Mouse (Mus musculus) lung, embryonic 16.5 days (tissue): ENCODE data around the gene Cyp27b1. TPM values are rescaled to one million over a fixed set of nuclear protein-coding genes. Genes with fewer than 3 reads are reported as not detected.
A peak's percentile ranks its signal among the peaks of the same experiment; 100 is the strongest.

Experiments used
- ATAC-seq: fragments of 200-750 bp; cut with Nextera tagmentation; 2 replicates; pipeline ENCODE4 v1.8.0; 2017; ENCODE audit warnings: low read depth, mild to moderate bottlenecking, moderate library complexity
- H3K27ac ChIP-seq: fragments of 300-500 bp; sonication (generic); 2 replicates; pipeline ENCODE4 v1.5.1; 2014; ENCODE audit warnings: mild to moderate bottlenecking, control low read depth, low read length
- H3K27me3 ChIP-seq: fragments of 300-500 bp; sonication (generic); 2 replicates; pipeline ENCODE4 v1.6.1; 2014; ENCODE audit warnings: low read depth, low read length, mixed read lengths; ENCODE audit not compliant: control insufficient read depth, insufficient read depth
- H3K36me3 ChIP-seq: fragments of 300-500 bp; sonication (generic); 2 replicates; pipeline ENCODE4 v1.6.1; 2014; ENCODE audit warnings: low read length; ENCODE audit not compliant: control insufficient read depth, insufficient read depth
- H3K4me1 ChIP-seq: fragments of 300-500 bp; sonication (generic); replicated peaks from 2 replicates; pipeline ENCODE4 v1.6.1; 2014; ENCODE audit warnings: low read length, mixed read lengths; ENCODE audit not compliant: control insufficient read depth, insufficient read depth
- H3K4me2 ChIP-seq: fragments of 300-500 bp; sonication (generic); 2 replicates; pipeline ENCODE4 v1.6.1; 2014; ENCODE audit warnings: low read depth, low read length, control low read depth
- H3K4me3 ChIP-seq: fragments of 300-500 bp; sonication (generic); 2 replicates; pipeline ENCODE4 v1.5.1; 2014; ENCODE audit warnings: mild to moderate bottlenecking, low read length, control low read depth
- H3K9ac ChIP-seq: fragments of 300-500 bp; sonication (generic); 2 replicates; pipeline ENCODE4 v1.6.1; 2014; ENCODE audit warnings: low read length, control low read depth
- H3K9me3 ChIP-seq: fragments of 300-500 bp; sonication (generic); 2 replicates; pipeline ENCODE4 v1.6.1; 2016; ENCODE audit warnings: low read length; ENCODE audit not compliant: control insufficient read depth
- WGBS: fragments of 180-500 bp; shearing (Covaris S2); extraction: QIAGEN DNeasy Blood & Tissue Kit; methylation state at CpG from one replicate; pipeline ENCODE4 v1.1.7; 2014; 5-methylcytosine and 5-hydroxymethylcytosine counted together
- microRNA counts: library from miRNA; unstranded; fragments of <30 nt; microRNA quantifications from one replicate; lab custom pipeline; 2016
- microRNA-seq: library from miRNA; unstranded; fragments of <30 nt; microRNA quantifications from one replicate; pipeline ENCODE4, GENCODE M21; 2016
- polyA plus RNA-seq: library from polyadenylated mRNA; unstranded; fragments of >200 nt; fragmentation: Nextera tagmentation; extraction: Ambion mirVana; gene quantifications from 2 replicates; pipeline ENCODE4 v1.2.1, GENCODE M21; 2015

Gene Cyp27b1
- polyA plus RNA-seq, 1 experiment from 2014 or later: 0.11 TPM

GRCm38 (mm10) chr10:127092742-127093141, 44.7 kb downstream of the Cyp27b1 start:
- 36% methylated on average over 4 of the region's 4 CpGs for WGBS
- Histone ChIP-seq H3K36me3 (0 out of 2 replicates have a peak, but pooled peaks cover 2% of the 10 kb centered on the region), H3K4me1 (peaks cover 31% of the 10 kb centered on the region), H3K4me2 (no peak overlapping the region), H3K9ac (no peak overlapping the region), H3K27me3 (peaks cover 38% of the 10 kb centered on the region), H3K27ac (no peak overlapping the region), H3K9me3 (no peaks in the 10 kb centered on the region), H3K4me3 (no peak overlapping the region)
- no peak for ATAC-seq

GRCm38 (mm10) chr10:127094382-127094802, 46.3 kb downstream of the Cyp27b1 start:
- peak; percentile 80 for ATAC-seq
- Histone ChIP-seq H3K4me2 (peak overlapping the region; percentile 21; the same call in 1 of the 2 replicates), H3K27ac (peak overlapping the region; percentile 57), H3K4me3 (no peak overlapping the region), H3K9me3 (no peaks in the 10 kb centered on the region), H3K27me3 (peaks cover 30% of the 10 kb centered on the region), H3K36me3 (peaks cover 7% of the 10 kb centered on the region; the same call in 1 of the 2 replicates), H3K9ac (no peak overlapping the region), H3K4me1 (peaks cover 31% of the 10 kb centered on the region)
- WGBS: 11% methylated on average over 7 of the region's 7 CpGs

- 81% methylated on average over 20 of the region's 20 CpGs for WGBS
- Histone ChIP-seq H3K4me2 (no peak overlapping the region), H3K27ac (no peak overlapping the region), H3K27me3 (no peaks in the 10 kb centered on the region), H3K36me3 (peaks cover 9% of the 10 kb centered on the region; the same call in 1 of the 2 replicates), H3K4me3 (no peak overlapping the region), H3K9me3 (no peaks in the 10 kb centered on the region), H3K9ac (no peak overlapping the region), H3K4me1 (peaks cover 14% of the 10 kb centered on the region; the same call in 1 of the 2 replicates)
- ATAC-seq: no peak
These were observed 50.5 kb downstream of the Cyp27b1 start for GRCm38 (mm10) chr10:127098514-127098913.

- WGBS: 82% methylated on average over 10 of the region's 10 CpGs
These were observed 51.1 kb downstream of the Cyp27b1 start for GRCm38 (mm10) chr10:127099191-127099590.

GRCm38 (mm10) chr10:127099868-127100267, 51.8 kb downstream of the Cyp27b1 start:
- no peaks in the 10 kb centered on the region for H3K27me3 ChIP-seq
- ATAC-seq: no peak
- H3K4me1 ChIP-seq: peaks cover 8% of the 10 kb centered on the region; the same call in 1 of the 2 replicates
- H3K36me3 ChIP-seq: peaks cover 9% of the 10 kb centered on the region; the same call in 1 of the 2 replicates
- no peak overlapping the region for H3K27ac ChIP-seq
- 88% methylated on average over 15 of the region's 15 CpGs for WGBS
- no peak overlapping the region for H3K4me2 ChIP-seq
- H3K4me3 ChIP-seq: no peak overlapping the region
- no peaks in the 10 kb centered on the region for H3K9me3 ChIP-seq
- H3K9ac ChIP-seq: no peak overlapping the region

More at GRCm38 (mm10) chr10:127099191-127099590, 51.1 kb downstream of the Cyp27b1 start:
- Histone ChIP-seq H3K27me3 (no peaks in the 10 kb centered on the region), H3K27ac (no peak overlapping the region), H3K4me3 (no peak overlapping the region), H3K9ac (no peak overlapping the region), H3K9me3 (no peaks in the 10 kb centered on the region), H3K4me2 (no peak overlapping the region), H3K4me1 (peaks cover 10% of the 10 kb centered on the region; the same call in 1 of the 2 replicates), H3K36me3 (peaks cover 9% of the 10 kb centered on the region; the same call in 1 of the 2 replicates)
- ATAC-seq: no peak

GRCm38 (mm10) chr10:127100414-127100813, 52.4 kb downstream of the Cyp27b1 start:
- Histone ChIP-seq H3K9ac (no peak overlapping the region), H3K27me3 (no peaks in the 10 kb centered on the region), H3K27ac (no peak overlapping the region), H3K4me2 (no peak overlapping the region), H3K4me3 (no peak overlapping the region), H3K4me1 (peaks cover 2% of the 10 kb centered on the region; the same call in 1 of the 2 replicates), H3K36me3 (peaks cover 9% of the 10 kb centered on the region; the same call in 1 of the 2 replicates), H3K9me3 (no peaks in the 10 kb centered on the region)
- no peak for ATAC-seq
- 69% methylated on average over 8 of the region's 8 CpGs for WGBS

GRCm38 (mm10) chr10:127101151-127101550, 53.1 kb downstream of the Cyp27b1 start:
- WGBS: 79% methylated on average over 6 of the region's 6 CpGs
- H3K4me2 ChIP-seq: no peak overlapping the region
- ATAC-seq: no peak

More at GRCm38 (mm10) chr10:127101151-127101550, 53.1 kb downstream of the Cyp27b1 start:
- Histone ChIP-seq H3K27me3 (no peaks in the 10 kb centered on the region), H3K27ac (no peak overlapping the region), H3K4me3 (no peak overlapping the region), H3K4me1 (no peaks in the 10 kb centered on the region), H3K36me3 (peaks cover 9% of the 10 kb centered on the region; the same call in 1 of the 2 replicates), H3K9me3 (no peaks in the 10 kb centered on the region), H3K9ac (no peak overlapping the region)

MicroRNAs encoded within 50 kb of the gene (microRNA counts, 519-probe panel; counts per million panel counts)
- not detected for microRNA mmu-miR-546 (lab: Ali Mortazavi, UCI)

Small RNA genes lying within 50 kb of the gene (microRNA-seq; reads per million reads assigned to microRNA genes)
- gene Mir546: not detected

Other genes starting within 250 kb of the Cyp27b1 start
- 13.8 and 14.0 TPM in 2 replicates for gene Atp23, start 146.9 kb upstream of the Cyp27b1 start, polyA plus RNA-seq
- 66.2 and 72.0 TPM in 2 replicates for gene Ctdsp2, start 69.5 kb upstream of the Cyp27b1 start, polyA plus RNA-seq
- 0.20 and 0.33 TPM in 2 replicates for gene Avil, start 47.5 kb upstream of the Cyp27b1 start, polyA plus RNA-seq
- 69.3 and 71.6 TPM in 2 replicates for gene Tsfm, start 17.4 kb upstream of the Cyp27b1 start, polyA plus RNA-seq
- 37.5 and 39.9 TPM in 2 replicates for gene Mettl1, start 6.8 kb upstream of the Cyp27b1 start, polyA plus RNA-seq
- 0.29 and 0.36 TPM in 2 replicates for gene Eef1akmt3, start 6.7 kb upstream of the Cyp27b1 start, polyA plus RNA-seq
- 0.46 and 0.53 TPM in 2 replicates for gene March9, start 11.9 kb downstream of the Cyp27b1 start, polyA plus RNA-seq
- 1,550 and 1,646 TPM in 2 replicates for gene Cdk4, start 15.3 kb downstream of the Cyp27b1 start, polyA plus RNA-seq
- 165 and 169 TPM in 2 replicates for gene Tspan31, start 22.0 kb downstream of the Cyp27b1 start, polyA plus RNA-seq
- gene Agap2, start 27.0 kb downstream of the Cyp27b1 start, polyA plus RNA-seq: 0.04 and 0.58 TPM in 2 replicates
- 108 and 111 TPM in 2 replicates for gene Os9, start 72.9 kb downstream of the Cyp27b1 start, polyA plus RNA-seq
- gene B4galnt1, start 117.0 kb downstream of the Cyp27b1 start, polyA plus RNA-seq: 3.5 and 5.2 TPM in 2 replicates
- gene Slc26a10, start 132.4 kb downstream of the Cyp27b1 start, polyA plus RNA-seq: 0.88 and 1.1 TPM in 2 replicates
- gene Arhgef25, start 141.8 kb downstream of the Cyp27b1 start, polyA plus RNA-seq: 60.3 and 65.0 TPM in 2 replicates
- gene Dtx3, start 147.5 kb downstream of the Cyp27b1 start, polyA plus RNA-seq: 72.9 and 74.8 TPM in 2 replicates
- gene Pip4k2c, start 163.3 kb downstream of the Cyp27b1 start, polyA plus RNA-seq: 30.0 and 30.8 TPM in 2 replicates
- 1.2 TPM in 2 replicates for gene Kif5a, start 215.1 kb downstream of the Cyp27b1 start, polyA plus RNA-seq
- 183 and 194 TPM in 2 replicates for gene Dctn2, start 218.1 kb downstream of the Cyp27b1 start, polyA plus RNA-seq
- gene Mbd6, start 240.8 kb downstream of the Cyp27b1 start, polyA plus RNA-seq: 10.6 and 15.2 TPM in 2 replicates